Mouse (Mus musculus) CH12F3 (cell line): ENCODE measurements around the gene Atp6v0a1.

Experiments used
- in situ Hi-C: fragments of 300-500 bp; cut with MboI; formaldehyde crosslinking; loops from 2 replicates; pipeline ENCODE4 v1.14.3; 2020; ENCODE audit warnings: low sequenced_read_pairs

The Atp6v0a1 gene

DNA sequence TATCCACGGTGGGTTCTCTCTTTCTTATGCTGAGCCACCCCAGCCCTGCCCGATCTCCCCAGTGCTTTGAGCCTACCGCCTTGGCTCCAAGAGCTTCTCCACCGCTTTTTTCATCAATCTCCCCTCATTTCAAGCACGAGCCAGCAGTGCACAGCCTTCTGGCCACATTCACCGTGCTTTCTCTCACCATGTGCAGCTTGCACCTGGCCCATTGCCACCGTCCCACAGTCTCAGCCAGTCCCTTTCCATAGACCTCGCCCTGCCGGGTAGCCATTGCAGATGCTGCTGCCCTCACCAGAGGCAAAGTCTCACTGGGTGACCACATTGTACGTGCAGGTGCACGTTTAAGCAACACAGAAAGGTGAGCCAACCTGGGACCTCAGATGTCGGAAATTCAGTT lies 14.1 kb downstream of the Atp6v0a1 start:
- in situ Hi-C loops, result no loop called here

DNA sequence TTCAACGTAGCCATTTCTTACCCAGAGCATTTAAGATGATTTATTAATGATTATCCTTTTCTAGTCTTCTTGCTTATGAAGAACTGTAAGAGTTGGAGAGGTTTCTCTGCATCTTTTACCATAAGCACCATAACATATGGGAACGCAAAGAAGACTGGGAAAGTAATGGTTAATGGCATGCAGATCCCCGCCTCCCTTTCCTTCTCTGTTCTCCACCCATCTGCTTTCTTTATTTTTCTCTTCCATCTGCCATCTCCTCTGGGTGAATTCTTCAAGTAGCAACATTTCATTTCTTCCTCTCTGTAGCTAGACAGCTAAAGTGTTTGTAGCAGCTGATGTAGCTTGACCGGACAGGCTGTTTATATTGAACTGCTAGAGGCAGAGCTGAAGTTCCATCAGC lies 14.7 kb downstream of the Atp6v0a1 start:
- in situ Hi-C loops, result no loop called here

DNA sequence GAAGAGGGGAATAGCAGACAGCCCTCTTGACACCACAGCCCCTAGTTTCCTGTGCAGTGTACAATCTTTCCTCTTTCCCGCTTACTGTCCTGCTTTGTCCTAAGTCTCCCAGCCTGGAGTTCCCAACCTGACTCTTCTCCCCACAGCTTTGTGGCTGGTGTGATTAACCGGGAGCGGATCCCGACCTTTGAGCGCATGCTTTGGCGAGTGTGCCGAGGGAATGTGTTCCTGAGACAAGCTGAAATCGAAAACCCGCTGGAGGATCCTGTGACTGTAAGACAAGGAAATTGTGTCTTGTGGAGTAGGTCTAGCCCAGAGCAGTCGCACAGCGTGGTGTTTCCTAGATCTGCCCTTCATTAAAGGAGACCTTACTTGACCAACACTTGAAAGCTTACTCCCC lies 17.9 kb downstream of the Atp6v0a1 start:
- in situ Hi-C loops, result no loop called here

GRCm38 (mm10) chr11:101029320-101029719 lies 20.1 kb downstream of the Atp6v0a1 start:
- in situ Hi-C loops, result no loop called here

DNA sequence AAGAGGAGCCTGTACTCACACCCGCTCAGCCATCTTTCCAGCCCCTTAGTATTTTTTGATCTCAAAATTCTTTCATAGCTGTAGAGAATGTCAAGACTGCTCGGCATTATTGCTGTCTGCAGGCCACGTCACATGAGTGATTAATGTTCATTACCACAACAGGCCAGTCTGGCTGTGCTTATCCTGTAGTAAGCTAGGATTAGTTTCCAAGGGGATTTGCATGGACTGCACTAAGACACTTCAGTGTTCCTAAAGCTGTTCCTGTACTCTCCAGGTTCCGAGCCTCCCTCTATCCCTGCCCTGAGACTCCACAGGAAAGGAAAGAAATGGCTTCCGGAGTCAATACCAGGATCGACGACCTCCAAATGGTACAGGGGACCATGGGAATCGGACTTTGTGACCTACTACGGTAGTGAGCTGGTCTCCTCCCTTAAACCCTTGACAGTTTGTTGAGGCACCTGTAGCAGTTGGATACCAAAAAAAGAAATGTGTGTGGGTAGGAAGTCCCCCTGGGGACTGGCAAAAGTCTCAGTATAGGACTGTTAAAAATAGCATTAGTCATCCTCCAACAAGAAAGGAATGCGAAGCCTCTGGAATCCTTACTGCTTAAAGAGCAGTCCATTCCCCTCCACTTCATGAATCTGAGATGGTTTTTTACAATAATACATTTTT lies 21.0 kb downstream of the Atp6v0a1 start:
- in situ Hi-C loops, result no loop called here

GRCm38 (mm10) chr11:101030808-101031156 lies 21.5 kb downstream of the Atp6v0a1 start:
- in situ Hi-C loops, result no loop called here

GRCm38 (mm10) chr11:101031470-101031869 lies 22.2 kb downstream of the Atp6v0a1 start:
- in situ Hi-C loops, result no loop called here

DNA sequence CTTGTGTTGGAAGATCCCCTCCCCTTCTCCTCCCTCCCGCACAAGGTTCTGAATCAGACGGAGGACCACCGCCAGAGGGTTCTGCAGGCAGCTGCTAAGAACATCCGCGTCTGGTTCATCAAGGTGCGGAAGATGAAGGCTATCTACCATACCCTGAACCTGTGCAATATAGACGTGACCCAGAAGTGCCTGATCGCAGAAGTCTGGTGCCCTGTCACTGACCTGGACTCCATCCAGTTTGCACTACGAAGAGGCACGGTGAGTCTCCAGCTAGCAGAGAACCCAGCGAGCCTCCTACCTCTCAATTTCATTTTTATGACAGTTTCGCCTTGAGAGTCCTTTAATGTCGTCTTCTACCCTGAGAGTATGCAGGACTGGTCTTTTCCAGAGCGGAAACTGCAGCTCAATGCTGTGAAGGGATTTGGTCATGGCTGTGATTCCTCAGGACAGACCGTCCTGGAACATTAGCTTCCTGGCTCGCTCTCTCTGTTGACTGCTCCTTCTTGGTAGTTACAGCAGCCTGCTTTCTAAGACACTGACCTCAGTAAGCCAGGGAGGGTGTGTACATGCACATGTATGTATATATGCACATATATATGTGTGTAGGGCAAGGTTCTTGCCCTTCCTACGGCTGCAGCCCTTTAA lies 24.7 kb downstream of the Atp6v0a1 start:
- in situ Hi-C loops, result no loop called here

DNA sequence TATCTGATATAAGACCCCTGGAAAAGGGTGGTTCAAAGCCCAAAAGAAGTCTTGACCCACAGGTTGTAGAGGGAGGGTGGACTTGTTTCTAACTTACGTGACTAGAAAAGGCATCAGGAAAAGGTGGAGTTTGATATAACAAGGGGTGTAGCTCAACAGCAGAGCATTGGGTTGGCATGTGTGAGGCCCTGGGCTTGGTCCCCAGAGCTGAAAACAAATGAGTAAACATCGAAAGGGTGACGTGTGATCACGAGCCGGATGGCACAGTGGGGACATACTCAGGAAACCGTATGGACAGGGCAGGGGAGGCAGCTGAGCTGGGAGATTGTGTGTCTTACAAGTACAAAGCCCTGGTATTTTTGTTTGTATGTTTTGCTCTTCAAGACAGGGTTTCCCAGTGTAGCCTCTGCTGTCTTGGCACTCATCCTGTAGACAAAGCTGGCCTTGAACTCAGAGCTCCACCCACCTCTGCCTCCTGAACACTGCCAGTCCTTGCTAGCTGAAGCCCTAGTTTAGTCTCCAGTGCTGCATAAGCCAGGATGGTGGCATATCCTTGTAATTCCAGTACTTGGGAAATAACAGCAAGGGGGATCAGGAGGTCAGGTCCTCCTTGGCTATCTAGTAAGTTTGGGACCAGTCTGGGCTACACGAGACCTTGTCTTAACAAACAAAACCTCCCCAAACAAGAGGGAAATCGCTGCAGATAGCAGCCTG lies 25.5 kb downstream of the Atp6v0a1 start:
- in situ Hi-C loops, result no loop called here

DNA sequence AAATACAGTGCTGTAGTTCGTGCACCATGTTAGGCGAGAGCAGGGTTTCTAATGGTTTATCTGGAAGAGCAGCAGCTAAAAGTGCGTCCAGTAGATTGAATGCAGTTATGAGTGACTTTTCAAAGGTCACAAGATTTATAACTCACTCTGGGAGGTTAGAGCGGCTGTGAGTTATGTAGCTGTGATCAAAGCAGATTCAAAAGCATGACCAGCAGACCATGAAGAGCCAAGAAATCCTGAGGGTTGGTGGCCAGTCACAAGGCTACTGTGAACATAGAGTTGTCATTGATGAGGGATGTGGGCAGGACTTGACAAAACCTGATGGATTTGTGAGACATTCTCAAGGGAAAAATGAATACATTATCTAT lies 26.1 kb downstream of the Atp6v0a1 start:
- in situ Hi-C loops, result no loop called here

DNA sequence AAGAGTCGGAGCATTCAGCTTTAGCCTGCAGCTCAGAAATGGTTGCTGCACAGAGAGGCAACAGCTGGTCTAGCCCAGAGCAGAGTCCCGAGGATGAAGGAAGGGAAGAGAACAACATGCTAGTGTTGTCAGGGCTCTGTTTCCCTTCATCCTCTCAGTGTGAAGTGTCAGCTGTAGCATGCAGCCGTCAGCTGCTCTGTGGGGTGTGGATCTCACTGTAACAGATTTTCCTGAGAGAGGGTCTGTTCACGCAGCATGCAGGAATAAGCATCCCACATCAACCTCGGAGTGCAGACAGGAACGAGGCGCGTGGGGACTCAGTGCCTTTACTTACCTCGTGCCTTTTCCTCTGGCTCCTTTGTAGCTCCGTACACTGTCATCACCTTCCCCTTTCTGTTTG lies 28.5 kb downstream of the Atp6v0a1 start:
- in situ Hi-C loops, result no loop called here

DNA sequence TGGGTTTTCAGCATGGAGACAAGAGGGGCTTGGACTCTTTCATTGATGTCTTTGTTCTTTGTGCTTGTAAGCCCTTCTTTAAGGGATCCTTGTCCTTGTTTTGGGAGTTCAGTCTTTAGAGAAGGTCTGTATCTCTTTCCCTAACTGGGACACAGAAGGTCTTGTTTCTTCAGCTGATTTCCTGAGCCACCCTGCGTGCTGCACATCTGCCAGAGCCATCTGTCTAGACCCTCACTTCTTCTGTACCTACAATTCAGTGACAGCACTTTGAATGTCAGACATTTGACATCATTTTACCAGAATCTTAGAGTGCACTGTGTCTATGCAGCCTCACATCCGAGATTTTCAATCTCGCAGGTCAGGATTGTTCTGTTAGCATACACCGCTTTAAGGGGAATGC lies 36.6 kb downstream of the Atp6v0a1 start:
- in situ Hi-C loops, result no loop called here

DNA sequence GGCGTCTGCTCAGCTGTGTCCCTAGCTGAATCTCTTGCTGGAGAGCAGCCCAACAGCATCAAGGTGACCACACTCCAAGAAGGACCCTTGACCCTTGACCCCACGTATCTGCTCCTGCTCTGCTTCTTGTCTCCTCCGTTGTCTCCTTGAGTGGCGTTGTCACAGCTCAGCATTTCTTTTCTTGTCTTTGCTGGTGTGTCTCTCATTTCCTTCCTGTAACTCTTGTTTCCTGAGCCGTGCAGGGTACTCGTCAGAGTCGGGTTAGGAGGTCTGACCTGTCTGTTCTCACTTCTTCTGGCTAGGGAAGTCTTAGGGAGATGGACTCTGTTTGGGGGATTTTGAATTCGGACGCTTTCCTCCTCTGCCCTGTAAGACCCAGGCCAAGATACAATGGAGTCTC lies 37.2 kb downstream of the Atp6v0a1 start:
- in situ Hi-C loops, result no loop called here

GRCm38 (mm10) chr11:101047502-101047901 lies 38.2 kb downstream of the Atp6v0a1 start:
- in situ Hi-C loops, result no loop called here

DNA sequence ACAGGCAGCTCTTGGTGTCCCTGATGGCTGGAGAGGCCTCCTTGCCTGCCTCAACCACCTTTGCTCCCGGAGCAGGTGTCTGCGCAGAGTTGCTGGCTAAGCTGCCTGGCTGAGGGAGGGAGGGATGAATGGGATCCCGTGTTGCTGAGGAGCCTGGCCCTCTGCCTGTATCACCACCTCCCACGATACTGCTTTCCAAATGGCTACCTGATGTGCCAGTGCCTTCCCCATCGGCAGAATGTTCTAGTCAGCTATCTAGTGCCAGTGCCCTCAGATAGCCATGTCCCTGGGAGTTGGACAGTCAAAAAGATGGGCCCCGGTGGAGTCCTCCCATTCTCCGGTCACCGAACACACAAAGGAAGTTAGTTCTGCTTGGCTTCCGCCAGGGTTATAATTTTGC lies 41.1 kb downstream of the Atp6v0a1 start:
- in situ Hi-C loops, result no loop called here

GRCm38 (mm10) chr11:101051051-101051493 lies 41.8 kb downstream of the Atp6v0a1 start:
- in situ Hi-C loops, result no loop called here

- in situ Hi-C loops, result no loop called here
Measured at GRCm38 (mm10) chr11:101051617-101052016, 42.4 kb downstream of the Atp6v0a1 start.

- in situ Hi-C loops, result no loop called here
Measured at GRCm38 (mm10) chr11:101052751-101053473, 43.7 kb downstream of the Atp6v0a1 start.

DNA sequence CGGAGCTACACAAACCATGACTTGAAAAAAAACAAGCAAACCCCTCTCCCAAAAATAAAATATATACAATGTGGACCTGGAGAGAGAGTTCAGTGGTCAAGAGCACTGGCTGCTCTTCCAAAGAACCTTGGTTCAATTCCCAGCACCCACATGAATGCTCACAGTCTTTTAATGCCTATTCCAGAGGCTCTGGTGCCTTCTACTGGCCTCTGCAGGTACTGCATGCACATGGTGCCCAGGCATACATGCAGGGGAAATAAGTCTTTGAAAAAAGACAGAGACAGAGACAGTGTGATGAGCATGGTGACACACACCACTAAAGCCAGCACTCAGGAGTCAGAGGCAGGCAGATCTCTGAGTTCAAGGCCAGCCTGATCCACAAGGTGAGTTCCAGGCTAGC lies 44.7 kb downstream of the Atp6v0a1 start:
- in situ Hi-C loops, result no loop called here

GRCm38 (mm10) chr11:101055418-101055817 lies 46.2 kb downstream of the Atp6v0a1 start:
- in situ Hi-C loops, result loop anchor here (5.0 kb wide), 1 partner anchor 73 kb away; no protein-coding TSS in a partner anchor

- in situ Hi-C loops, result loop anchor here (5.0 kb wide), 1 partner anchor 75 kb away; no protein-coding TSS in a partner anchor
Measured at GRCm38 (mm10) chr11:101056885-101057284, 47.6 kb downstream of the Atp6v0a1 start.
